12 mouse cellular contexts compared by ENCODE assay signal in the genomic region with DNA sequence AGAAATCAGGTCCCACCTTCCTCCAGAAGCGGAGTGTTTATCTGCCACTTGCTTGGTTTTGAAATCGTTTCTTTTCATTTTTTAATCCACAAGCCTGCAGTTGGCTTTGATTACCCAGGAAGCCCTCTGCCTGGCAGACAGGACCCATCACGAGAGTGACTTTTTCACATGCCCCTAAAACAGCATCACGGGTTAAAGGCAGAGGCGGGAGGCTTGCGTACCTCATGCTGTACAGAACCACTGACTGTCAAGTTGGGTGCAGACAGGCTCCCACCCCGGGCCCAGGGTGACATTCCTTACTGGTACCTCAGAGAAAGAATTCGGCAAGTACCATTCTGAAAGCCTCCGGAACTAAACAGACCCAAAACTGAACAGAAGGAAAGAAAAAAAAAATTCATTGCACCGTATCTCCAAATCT. TPM values are rescaled to one million over a fixed set of nuclear protein-coding genes. Genes with fewer than 3 reads are reported as not detected.
DNase-seq lines count a peak whose midpoint lies in the region; ATAC-seq lines count a peak whose summit lies in the region.
"Had no signal": no experiment of that assay in that cellular context is flagged by ENCODE, and none has a peak within 500 bp of the region (broad histone marks: within the 10 kb centered on the region; RNA-seq: fewer than 3 reads in every experiment).

No protein-coding gene starts in this region.

- 0 out of 2 replicates have a peak, but pooled peaks cover 9% of the 10 kb centered on the region for H3K27me3 ChIP-seq in hindbrain, embryonic 13.5 days
- peaks cover 62% of the 10 kb centered on the region for H3K27me3 ChIP-seq in hindbrain, embryonic 10.5 days (ENCODE audit: insufficient read depth, poor library complexity, severe bottlenecking)
- H3K27me3 ChIP-seq in embryonic facial prominence, embryonic 14.5 days (replicated peaks; ENCODE audit: control insufficient read depth, insufficient read depth, low read length), result no peaks in the 10 kb centered on the region
- no peaks in the 10 kb centered on the region for H3K27me3 ChIP-seq in hindbrain, embryonic 15.5 days
- no peaks in the 10 kb centered on the region for H3K27me3 ChIP-seq in midbrain, embryonic 16.5 days (ENCODE audit: control insufficient read depth, insufficient read depth, low read depth, low read length)
- H3K27me3 ChIP-seq: limb, embryonic 15.5 days; midbrain, embryonic 12.5 days had no signal

- no peak for ATAC-seq in hindbrain, embryonic 13.5 days (ENCODE audit: low FRiP score)
- ATAC-seq in embryonic facial prominence, embryonic 14.5 days (ENCODE audit: low read depth), result no peak
- no peak for ATAC-seq in hindbrain, embryonic 15.5 days (ENCODE audit: low FRiP score, low read depth)
- no peak for ATAC-seq in midbrain, embryonic 16.5 days

- H3K36me3 ChIP-seq in hindbrain, embryonic 13.5 days, result no peaks in the 10 kb centered on the region
- no peaks in the 10 kb centered on the region for H3K36me3 ChIP-seq in hindbrain, embryonic 10.5 days
- no peaks in the 10 kb centered on the region for H3K36me3 ChIP-seq in embryonic facial prominence, embryonic 14.5 days (ENCODE audit: control insufficient read depth, insufficient read depth, low read length)
- no peaks in the 10 kb centered on the region for H3K36me3 ChIP-seq in hindbrain, embryonic 15.5 days
- H3K36me3 ChIP-seq in midbrain, embryonic 16.5 days (ENCODE audit: control insufficient read depth, insufficient read depth, low read length), result no peaks in the 10 kb centered on the region
- H3K36me3 ChIP-seq: limb, embryonic 15.5 days; midbrain, embryonic 12.5 days had no signal

- H3K4me1 ChIP-seq in hindbrain, embryonic 13.5 days (replicated peaks), result peaks cover 98% of the 10 kb centered on the region
- H3K4me1 ChIP-seq in hindbrain, embryonic 10.5 days (replicated peaks), result peaks cover 94% of the 10 kb centered on the region
- H3K4me1 ChIP-seq in embryonic facial prominence, embryonic 14.5 days (ENCODE audit: control insufficient read depth, insufficient read depth, low read length), result peaks cover 83% of the 10 kb centered on the region
- H3K4me1 ChIP-seq in hindbrain, embryonic 15.5 days (replicated peaks), result peaks cover 84% of the 10 kb centered on the region
- H3K4me1 ChIP-seq in midbrain, embryonic 16.5 days (ENCODE audit: control insufficient read depth, insufficient read depth, low read length), result peaks cover 81% of the 10 kb centered on the region

- H3K27ac ChIP-seq in hindbrain, embryonic 13.5 days, result peak overlapping the region; percentile 71
- H3K27ac ChIP-seq in hindbrain, embryonic 10.5 days, result no peak overlapping the region
- H3K27ac ChIP-seq in embryonic facial prominence, embryonic 14.5 days (replicated peaks; ENCODE audit: low read depth, low read length), result peak overlapping the region; percentile 36; the same call in 1 of the 2 replicates
- peak overlapping the region; percentile 75 for H3K27ac ChIP-seq in hindbrain, embryonic 15.5 days (replicated peaks)
- peak overlapping the region; percentile 20 for H3K27ac ChIP-seq in midbrain, embryonic 16.5 days (ENCODE audit: low read length)
- H3K27ac ChIP-seq: limb, embryonic 15.5 days; midbrain, embryonic 12.5 days had no signal

- peak overlapping the region; percentile 49 for H3K4me2 ChIP-seq in hindbrain, embryonic 13.5 days
- H3K4me2 ChIP-seq in embryonic facial prominence, embryonic 14.5 days (ENCODE audit: low read depth, low read length), result peak overlapping the region; percentile 51
- H3K4me2 ChIP-seq in hindbrain, embryonic 15.5 days, result peak overlapping the region; percentile 55
- H3K4me2 ChIP-seq in midbrain, embryonic 16.5 days (ENCODE audit: low read length), result peak overlapping the region; percentile 60

- no peak overlapping the region for H3K4me3 ChIP-seq in hindbrain, embryonic 13.5 days
- H3K4me3 ChIP-seq in hindbrain, embryonic 10.5 days, result no peak overlapping the region
- no peak overlapping the region for H3K4me3 ChIP-seq in embryonic facial prominence, embryonic 14.5 days (ENCODE audit: low read depth, low read length)
- 0 out of 2 replicates have a peak overlapping the region, but pooled peaks have one; percentile 24 for H3K4me3 ChIP-seq in hindbrain, embryonic 15.5 days
- H3K4me3 ChIP-seq in midbrain, embryonic 16.5 days (ENCODE audit: low read depth, low read length), result no peak overlapping the region

- no peak for DNase-seq in hindbrain, embryonic 10.5 days (ENCODE audit: low spot score)
- no peak for DNase-seq in embryonic facial prominence, embryonic 14.5 days (ENCODE audit: low spot score)
- no peak for DNase-seq in lung, postnatal 14 days
- DNase-seq in urinary bladder, postnatal 10 days (ENCODE audit: low spot score), result no peak
- no peak for DNase-seq in yolk sac, embryonic 10.5 days (ENCODE audit: low spot score)
- DNase-seq: kidney, adult 2 months had no signal

- WGBS in hindbrain, embryonic 13.5 days, result 63% methylated on average over 10 of the region's 10 CpGs
- 65% methylated on average over 10 of the region's 10 CpGs for WGBS in hindbrain, embryonic 10.5 days
- WGBS in embryonic facial prominence, embryonic 14.5 days, result 54% methylated on average over 10 of the region's 10 CpGs
- WGBS in hindbrain, embryonic 15.5 days, result 62% methylated on average over 10 of the region's 10 CpGs
- 45% methylated on average over 10 of the region's 10 CpGs for WGBS in midbrain, embryonic 16.5 days

- peak overlapping the region; percentile 61 for H3K9ac ChIP-seq in hindbrain, embryonic 13.5 days
- H3K9ac ChIP-seq in embryonic facial prominence, embryonic 14.5 days (ENCODE audit: low read depth, low read length), result peak overlapping the region; percentile 47; the same call in 1 of the 2 replicates
- peak overlapping the region; percentile 23 for H3K9ac ChIP-seq in hindbrain, embryonic 15.5 days
- peak overlapping the region; percentile 30; the same call in 1 of the 2 replicates for H3K9ac ChIP-seq in midbrain, embryonic 16.5 days (ENCODE audit: low read depth, low read length)
- H3K9ac ChIP-seq: limb, embryonic 15.5 days; lung, embryonic 14.5 days had no signal

- no peaks in the 10 kb centered on the region for H3K9me3 ChIP-seq in hindbrain, embryonic 13.5 days
- no peaks in the 10 kb centered on the region for H3K9me3 ChIP-seq in hindbrain, embryonic 10.5 days
- H3K9me3 ChIP-seq in embryonic facial prominence, embryonic 14.5 days (ENCODE audit: control insufficient read depth, low read length), result no peaks in the 10 kb centered on the region
- H3K9me3 ChIP-seq in hindbrain, embryonic 15.5 days, result no peaks in the 10 kb centered on the region
- H3K9me3 ChIP-seq in midbrain, embryonic 16.5 days (replicated peaks; ENCODE audit: control insufficient read depth, low read length, poor library complexity, severe bottlenecking), result no peaks in the 10 kb centered on the region
- H3K9me3 ChIP-seq: limb, embryonic 15.5 days; midbrain, embryonic 12.5 days had no signal

RNA-seq across cellular contexts. Expression of gene Bcl11b, which starts 27.9 kb away (rescaled TPM):
- 27.0 and 31.0 TPM in 2 replicates for polyA plus RNA-seq in hindbrain, embryonic 13.5 days (2015; fragmentation: Nextera tagmentation; extraction: Ambion mirVana)
- 3.0 and 3.3 TPM in 2 replicates for polyA plus RNA-seq in hindbrain, embryonic 10.5 days (2016; fragmentation: Nextera tagmentation; extraction: Ambion mirVana)
- 16.5 and 20.7 TPM in 2 replicates for polyA plus RNA-seq in embryonic facial prominence, embryonic 14.5 days (2014; fragmentation: Nextera tagmentation; extraction: Ambion mirVana)
- 20.5 and 24.4 TPM in 2 replicates for polyA plus RNA-seq in hindbrain, embryonic 15.5 days (2015; fragmentation: Nextera tagmentation; extraction: Ambion mirVana)
- 22.6 and 23.9 TPM in 2 replicates for polyA plus RNA-seq in midbrain, embryonic 16.5 days (2015; fragmentation: Nextera tagmentation; extraction: Ambion mirVana)
